In the genomic region with DNA sequence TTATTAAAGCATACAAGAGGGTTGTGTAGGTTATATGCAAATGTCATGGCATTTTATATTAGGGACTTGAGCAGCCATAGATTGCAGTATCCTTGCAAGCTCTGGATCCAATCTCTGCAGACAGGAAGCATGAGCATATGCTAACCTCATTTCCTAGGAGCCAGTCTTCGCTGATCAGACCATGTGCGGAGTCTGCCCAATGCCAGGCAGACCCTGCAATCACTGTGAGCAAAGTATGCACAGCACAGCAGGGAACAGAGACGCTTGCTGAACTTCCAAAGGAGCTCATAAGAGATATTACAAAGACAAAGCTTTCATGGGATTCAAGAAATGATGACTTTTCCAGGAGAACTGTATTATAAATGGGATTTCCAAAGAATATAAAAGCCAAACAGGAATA, we compare ENCODE assay signal across 32 mouse cellular contexts.
DNase-seq lines count a peak whose midpoint lies in the region; ATAC-seq lines count a peak whose summit lies in the region.
"Had no signal": no experiment of that assay in that cellular context is flagged by ENCODE, and none has a peak within 500 bp of the region (broad histone marks: within the 10 kb centered on the region; RNA-seq: fewer than 3 reads in every experiment).

No protein-coding gene starts in this region.

- no peak overlapping the region for H3K27ac ChIP-seq in forebrain, embryonic 11.5 days (ENCODE audit: low read depth, low read length)
- no peak overlapping the region for H3K27ac ChIP-seq in forebrain, embryonic 10.5 days
- no peak overlapping the region for H3K27ac ChIP-seq in limb, embryonic 12.5 days
- H3K27ac ChIP-seq in limb, embryonic 10.5 days: no peak overlapping the region
- no peak overlapping the region for H3K27ac ChIP-seq in forebrain, embryonic 16.5 days (ENCODE audit: low read length)
- H3K27ac ChIP-seq in midbrain, embryonic 16.5 days (ENCODE audit: low read length): no peak overlapping the region
- no peak overlapping the region for H3K27ac ChIP-seq in intestine, embryonic 15.5 days
- H3K27ac ChIP-seq: embryonic facial prominence, embryonic 13.5 days; heart, embryonic 13.5 days; liver, embryonic 14.5 days; macrophage; neural tube, embryonic 12.5 days; stomach, postnatal 0 days had no signal

- whole genome bisulfite sequencing in forebrain, embryonic 11.5 days: 69% methylated on average over 3 of the region's 3 CpGs
- 78% methylated on average over 3 of the region's 3 CpGs for WGBS in forebrain, embryonic 10.5 days
- 36% methylated on average over 3 of the region's 3 CpGs for WGBS in limb, embryonic 12.5 days
- 68% methylated on average over 3 of the region's 3 CpGs for WGBS in limb, embryonic 10.5 days
- WGBS in forebrain, embryonic 16.5 days: 60% methylated on average over 3 of the region's 3 CpGs
- whole genome bisulfite sequencing in midbrain, embryonic 16.5 days: 42% methylated on average over 3 of the region's 3 CpGs
- WGBS in intestine, embryonic 15.5 days: 71% methylated on average over 3 of the region's 3 CpGs

- H3K27me3 ChIP-seq in forebrain, embryonic 11.5 days (ENCODE audit: control insufficient read depth, insufficient read depth, low read length): no peaks in the 10 kb centered on the region
- H3K27me3 ChIP-seq in forebrain, embryonic 10.5 days (ENCODE audit: poor library complexity, severe bottlenecking): no peaks in the 10 kb centered on the region
- no peaks in the 10 kb centered on the region for H3K27me3 ChIP-seq in limb, embryonic 12.5 days
- H3K27me3 ChIP-seq in limb, embryonic 10.5 days (ENCODE audit: low read depth, poor library complexity, severe bottlenecking): no peaks in the 10 kb centered on the region
- H3K27me3 ChIP-seq in forebrain, embryonic 16.5 days (replicated peaks; ENCODE audit: control insufficient read depth, insufficient read depth, low read length): no peaks in the 10 kb centered on the region
- no peaks in the 10 kb centered on the region for H3K27me3 ChIP-seq in midbrain, embryonic 16.5 days (ENCODE audit: control insufficient read depth, insufficient read depth, low read depth, low read length)
- no peaks in the 10 kb centered on the region for H3K27me3 ChIP-seq in intestine, embryonic 15.5 days (replicated peaks)
- H3K27me3 ChIP-seq: embryonic facial prominence, embryonic 13.5 days; heart, embryonic 13.5 days; neural tube, embryonic 12.5 days; Patski had no signal

- H3K4me1 ChIP-seq in forebrain, embryonic 11.5 days (replicated peaks; ENCODE audit: control insufficient read depth, insufficient read depth, low read length): no peaks in the 10 kb centered on the region
- peaks cover 2% of the 10 kb centered on the region; the same call in 1 of the 2 replicates for H3K4me1 ChIP-seq in forebrain, embryonic 10.5 days
- no peaks in the 10 kb centered on the region for H3K4me1 ChIP-seq in limb, embryonic 12.5 days (replicated peaks)
- H3K4me1 ChIP-seq in limb, embryonic 10.5 days: no peaks in the 10 kb centered on the region
- H3K4me1 ChIP-seq in forebrain, embryonic 16.5 days (replicated peaks; ENCODE audit: control insufficient read depth, insufficient read depth, low read length): no peaks in the 10 kb centered on the region
- H3K4me1 ChIP-seq in midbrain, embryonic 16.5 days (ENCODE audit: control insufficient read depth, insufficient read depth, low read length): peaks cover 3% of the 10 kb centered on the region; the same call in 1 of the 2 replicates
- no peaks in the 10 kb centered on the region for H3K4me1 ChIP-seq in intestine, embryonic 15.5 days (replicated peaks)
- H3K4me1 ChIP-seq: embryonic facial prominence, embryonic 13.5 days; heart, embryonic 13.5 days; neural tube, embryonic 12.5 days had no signal

- H3K9me3 ChIP-seq in forebrain, embryonic 11.5 days (ENCODE audit: control insufficient read depth, low read length): no peaks in the 10 kb centered on the region
- H3K9me3 ChIP-seq in forebrain, embryonic 10.5 days: no peaks in the 10 kb centered on the region
- H3K9me3 ChIP-seq in limb, embryonic 12.5 days: no peaks in the 10 kb centered on the region
- no peaks in the 10 kb centered on the region for H3K9me3 ChIP-seq in limb, embryonic 10.5 days (replicated peaks)
- H3K9me3 ChIP-seq in forebrain, embryonic 16.5 days (ENCODE audit: control insufficient read depth, low read length): no peaks in the 10 kb centered on the region
- no peaks in the 10 kb centered on the region for H3K9me3 ChIP-seq in midbrain, embryonic 16.5 days (replicated peaks; ENCODE audit: control insufficient read depth, low read length, poor library complexity, severe bottlenecking)
- H3K9me3 ChIP-seq in intestine, embryonic 15.5 days: no peaks in the 10 kb centered on the region
- H3K9me3 ChIP-seq: embryonic facial prominence, embryonic 13.5 days; heart, embryonic 13.5 days; neural tube, embryonic 12.5 days had no signal

- no peak overlapping the region for H3K4me3 ChIP-seq in forebrain, embryonic 11.5 days (ENCODE audit: low read depth, low read length)
- no peak overlapping the region for H3K4me3 ChIP-seq in forebrain, embryonic 10.5 days
- H3K4me3 ChIP-seq in limb, embryonic 12.5 days (replicated peaks): no peak overlapping the region
- H3K4me3 ChIP-seq in limb, embryonic 10.5 days: no peak overlapping the region
- H3K4me3 ChIP-seq in forebrain, embryonic 16.5 days (replicated peaks; ENCODE audit: low read length): no peak overlapping the region
- H3K4me3 ChIP-seq in midbrain, embryonic 16.5 days (ENCODE audit: low read depth, low read length): no peak overlapping the region
- H3K4me3 ChIP-seq in intestine, embryonic 15.5 days (replicated peaks): no peak overlapping the region
- H3K4me3 ChIP-seq: embryonic facial prominence, embryonic 13.5 days; heart, embryonic 13.5 days; myocyte; neural tube, embryonic 12.5 days had no signal

- no peak overlapping the region for H3K9ac ChIP-seq in forebrain, embryonic 11.5 days (ENCODE audit: low read length)
- H3K9ac ChIP-seq in limb, embryonic 12.5 days (replicated peaks): no peak overlapping the region
- H3K9ac ChIP-seq in forebrain, embryonic 16.5 days (replicated peaks; ENCODE audit: low read depth, low read length): no peak overlapping the region
- H3K9ac ChIP-seq in midbrain, embryonic 16.5 days (ENCODE audit: low read depth, low read length): no peak overlapping the region
- H3K9ac ChIP-seq in intestine, embryonic 15.5 days: no peak overlapping the region
- H3K9ac ChIP-seq: embryonic facial prominence, embryonic 13.5 days; heart, embryonic 13.5 days; liver, embryonic 14.5 days; neural tube, embryonic 12.5 days had no signal

- H3K36me3 ChIP-seq in forebrain, embryonic 11.5 days (ENCODE audit: control insufficient read depth, insufficient read depth, low read length): no peaks in the 10 kb centered on the region
- no peaks in the 10 kb centered on the region for H3K36me3 ChIP-seq in forebrain, embryonic 10.5 days (replicated peaks)
- H3K36me3 ChIP-seq in limb, embryonic 12.5 days: no peaks in the 10 kb centered on the region
- H3K36me3 ChIP-seq in limb, embryonic 10.5 days: no peaks in the 10 kb centered on the region
- no peaks in the 10 kb centered on the region for H3K36me3 ChIP-seq in forebrain, embryonic 16.5 days (ENCODE audit: control insufficient read depth, insufficient read depth)
- H3K36me3 ChIP-seq in midbrain, embryonic 16.5 days (ENCODE audit: control insufficient read depth, insufficient read depth, low read length): no peaks in the 10 kb centered on the region
- no peaks in the 10 kb centered on the region for H3K36me3 ChIP-seq in intestine, embryonic 15.5 days
- H3K36me3 ChIP-seq: embryonic facial prominence, embryonic 13.5 days; heart, embryonic 13.5 days; neural tube, embryonic 12.5 days had no signal

- H3K4me2 ChIP-seq in forebrain, embryonic 11.5 days (ENCODE audit: low read depth, low read length, severe bottlenecking): no peak overlapping the region
- no peak overlapping the region for H3K4me2 ChIP-seq in limb, embryonic 12.5 days
- H3K4me2 ChIP-seq in forebrain, embryonic 16.5 days (ENCODE audit: low read length): no peak overlapping the region
- no peak overlapping the region for H3K4me2 ChIP-seq in midbrain, embryonic 16.5 days (ENCODE audit: low read length)
- no peak overlapping the region for H3K4me2 ChIP-seq in intestine, embryonic 15.5 days (replicated peaks)
- H3K4me2 ChIP-seq: embryonic facial prominence, embryonic 13.5 days; heart, embryonic 13.5 days; neural tube, embryonic 12.5 days had no signal

- 0 out of 2 replicates have a peak, but pooled peaks have one; percentile 44 for ATAC-seq in forebrain, embryonic 11.5 days (replicated peaks; ENCODE audit: low FRiP score)
- peak; percentile 66; the same call in 1 of the 2 replicates for ATAC-seq in limb, embryonic 12.5 days (ENCODE audit: insufficient number of reproducible peaks, insufficient read depth, low FRiP score, low TSS enrichment, low read depth)
- peak; percentile 50; the same call in 1 of the 2 replicates for ATAC-seq in forebrain, embryonic 16.5 days
- ATAC-seq in midbrain, embryonic 16.5 days: peak; percentile 80
- no peak for ATAC-seq in intestine, embryonic 15.5 days
- ATAC-seq: intestine, postnatal 0 days; Patski had no signal

- no peak for DNase-seq in forebrain, embryonic 11.5 days (ENCODE audit: low spot score)
- DNase-seq in forebrain, embryonic 10.5 days (ENCODE audit: extremely low spot score, low spot score): no peak
- DNase-seq in limb, embryonic 10.5 days (ENCODE audit: low spot score): no peak
- DNase-seq: adrenal gland, postnatal 14 days; cerebellum, adult 11-12 months; cerebellum, postnatal 10 days; gastrocnemius, postnatal 10 days; heart, postnatal 10 days; kidney, adult 9 months; kidney, postnatal 10 days; layer of hippocampus, postnatal 36 days; left cerebral cortex, postnatal 4 days; liver; lung, adult 2 months; lung, postnatal 10 days; right cerebral cortex, adult 18-20 months; spleen, adult 18-20 months; thymus, adult 2 months; thymus, postnatal 36 days had no signal
